Mouse (Mus musculus) inflammation-experienced regulatory T-cells, adult 6 months (primary cell): Measurements from ENCODE around the gene Angptl8. TPM values are rescaled to one million over a fixed set of nuclear protein-coding genes. Genes with fewer than 3 reads are reported as not detected.
"Not testable (repeated sequence)": the region's sequence is repeated elsewhere in the genome, so short reads cannot be mapped to it uniquely, and the experiment has no call there.

ENCODE experiments used
- ATAC-seq: one replicate; pipeline ENCODE4 v1.8.0; 2017
- polyA plus RNA-seq, 3 experiments: library from polyadenylated mRNA; unstranded; fragments of 100-300 nt; shearing (Covaris generic); gene quantifications; one replicate each; pipeline ENCODE4 v1.2.1; 2017

The Angptl8 gene
- polyA plus RNA-seq, 3 experiments from 2014 or later = not detected

- ATAC-seq = no peak
These were observed 14.7 kb downstream of the Angptl8 start for GRCm38 (mm10) chr9:21849691-21850677.

- ATAC-seq = no peak
These were observed 15.8 kb downstream of the Angptl8 start for GRCm38 (mm10) chr9:21851084-21851483.

GRCm38 (mm10) chr9:21852128-21853091 is 17.1 kb downstream of the Angptl8 start, which contains the start of gene Dock6:
Gene Dock6 (minus strand): TSS chr9:21852635.
- peak; percentile 83 for ATAC-seq

DNA sequence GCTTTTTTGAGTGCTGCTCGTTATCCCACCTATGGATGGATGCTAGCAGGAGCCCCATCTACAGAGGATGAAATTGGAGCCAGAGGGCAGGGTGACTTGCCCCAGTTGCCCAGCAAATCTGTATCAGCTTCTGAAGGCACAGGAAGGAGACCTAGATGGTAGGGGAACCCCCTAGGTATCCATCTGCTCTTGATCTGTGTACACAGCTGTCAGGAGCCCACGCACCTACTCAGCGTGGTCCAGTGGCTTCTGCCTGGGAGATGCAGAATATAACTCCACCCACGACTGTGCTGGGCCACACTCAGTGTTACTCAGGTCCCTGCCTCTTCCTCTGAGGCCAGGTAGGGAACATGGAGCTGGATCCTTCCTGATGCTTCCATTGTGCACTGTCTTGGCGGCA is 18.7 kb downstream of the Angptl8 start:
- peak; percentile 68 for ATAC-seq

GRCm38 (mm10) chr9:21854894-21855293 is 19.6 kb downstream of the Angptl8 start:
- no peak for ATAC-seq

GRCm38 (mm10) chr9:21857501-21857900 is 22.2 kb downstream of the Angptl8 start:
- no peak for ATAC-seq

DNA sequence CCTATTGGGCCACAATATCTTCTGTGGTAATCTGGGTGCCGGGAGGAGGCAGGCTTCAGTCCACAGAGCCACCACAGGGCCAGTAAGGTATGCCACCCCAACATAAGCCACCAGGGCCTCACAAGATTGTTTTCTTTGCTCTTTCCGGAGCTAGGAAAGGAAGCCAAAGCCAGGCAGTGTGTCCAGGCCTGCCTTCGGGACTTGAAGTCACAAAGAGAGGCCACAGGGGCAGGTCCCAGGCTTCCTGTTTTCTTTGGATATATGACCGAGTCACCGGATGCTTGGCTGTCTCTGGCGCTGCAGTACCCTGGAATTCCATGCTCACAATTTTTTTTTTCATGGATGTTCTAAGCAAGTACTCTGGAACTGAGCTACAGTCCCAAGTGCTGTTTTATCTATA is 22.8 kb downstream of the Angptl8 start:
- no peak for ATAC-seq

- ATAC-seq = no peak
These were observed 24.3 kb downstream of the Angptl8 start for GRCm38 (mm10) chr9:21859606-21860005.

DNA sequence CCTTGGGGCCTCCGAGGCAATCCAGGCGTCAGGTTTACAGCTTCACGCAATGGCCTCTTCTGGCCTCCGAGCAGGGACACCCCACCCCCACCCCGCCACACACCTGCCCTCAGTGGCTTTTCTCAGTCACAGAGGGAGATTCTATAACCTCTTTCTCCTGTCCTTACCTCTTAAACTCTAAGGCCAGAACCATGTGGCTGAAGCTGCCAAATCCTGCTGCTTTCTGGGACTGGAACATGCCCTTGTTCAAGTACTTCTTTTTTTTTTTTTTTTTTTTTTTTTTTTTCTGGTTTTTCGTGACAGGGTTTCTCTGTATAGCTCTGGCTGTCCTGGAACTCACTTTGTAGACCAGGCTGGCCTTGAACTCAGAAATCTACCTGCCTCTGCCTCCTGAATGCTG is 25.0 kb downstream of the Angptl8 start:
- ATAC-seq = not testable (repeated sequence)

DNA sequence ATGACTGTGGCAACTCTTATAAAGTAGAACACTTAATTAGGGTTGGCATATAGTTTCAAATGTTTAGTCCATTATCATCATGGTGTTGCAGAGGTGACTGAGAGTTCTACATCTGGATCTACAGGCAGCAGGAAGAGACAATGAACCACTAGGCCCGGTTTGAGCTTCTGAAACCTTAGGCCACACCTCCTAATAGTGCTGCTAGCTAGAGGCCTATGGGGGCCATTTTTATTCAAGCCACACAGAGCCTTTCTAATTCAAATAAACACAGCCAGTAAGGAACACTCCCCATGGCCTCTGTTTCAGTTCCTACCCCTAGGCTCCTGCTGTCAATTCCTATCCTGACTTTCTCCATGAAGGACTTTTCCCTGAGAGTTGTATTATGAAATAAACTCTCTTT is 26.9 kb downstream of the Angptl8 start:
- ATAC-seq = no peak

DNA sequence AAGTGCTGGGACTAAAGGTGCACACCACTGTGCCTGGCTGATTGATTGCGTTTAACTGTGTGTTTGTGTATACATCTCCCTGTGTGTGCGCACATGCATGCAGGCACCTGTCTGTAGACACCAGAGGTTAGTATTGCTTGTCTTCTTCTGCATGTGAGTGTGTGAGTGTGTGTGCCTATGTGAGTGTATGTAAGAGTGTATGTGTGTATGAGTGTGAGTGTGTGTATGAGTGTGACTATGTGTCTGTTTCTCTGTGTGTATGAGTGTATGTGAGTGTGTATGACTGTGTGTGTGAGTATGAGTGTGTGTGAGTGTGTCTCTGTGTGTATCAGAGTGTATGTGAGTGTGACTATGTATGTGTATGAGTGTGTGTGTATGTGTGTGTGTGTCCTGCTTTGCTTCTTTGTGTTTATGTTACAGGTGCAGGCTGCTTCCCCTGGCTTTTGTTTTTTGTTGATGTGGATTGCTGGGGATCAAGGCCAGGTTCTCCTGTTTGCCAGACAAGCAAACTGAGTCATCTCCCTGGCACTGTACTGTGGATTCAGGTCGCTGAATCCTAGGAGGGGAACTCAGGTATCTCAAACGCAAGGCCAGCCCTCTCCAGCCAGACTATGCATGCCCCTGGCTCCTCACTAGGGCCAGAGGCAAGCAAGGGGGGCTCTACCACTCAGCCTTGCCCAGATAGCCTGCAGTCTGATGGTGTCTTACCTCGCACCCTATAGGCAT is 30.5 kb downstream of the Angptl8 start:
- ATAC-seq = no peak

GRCm38 (mm10) chr9:21866641-21867040 is 31.3 kb downstream of the Angptl8 start:
- ATAC-seq = no peak

- ATAC-seq = no peak
These were observed 32.4 kb downstream of the Angptl8 start for GRCm38 (mm10) chr9:21867726-21868125.

- not testable (repeated sequence) for ATAC-seq
These were observed 34.0 kb downstream of the Angptl8 start for GRCm38 (mm10) chr9:21869290-21869689.

GRCm38 (mm10) chr9:21870879-21871524 is 35.7 kb downstream of the Angptl8 start:
- no peak for ATAC-seq

DNA sequence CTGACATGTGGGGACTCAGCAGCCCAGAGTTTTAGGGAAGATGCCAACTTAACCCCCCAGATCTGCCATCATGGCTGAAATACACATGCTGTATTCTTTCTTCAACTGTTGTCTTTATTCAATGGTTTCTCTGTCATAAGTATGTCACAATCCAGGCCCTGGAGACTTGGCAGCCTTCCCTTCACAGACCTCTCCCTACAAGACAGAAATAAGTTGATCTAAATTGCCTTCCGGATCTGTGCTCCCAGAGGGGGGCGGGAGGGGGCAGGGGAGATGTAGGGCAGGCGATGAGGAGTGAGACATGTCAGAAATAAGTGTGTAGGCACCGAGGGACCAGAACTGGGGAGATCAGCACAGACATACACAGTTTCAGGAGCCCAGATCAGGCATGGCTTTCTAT is 36.9 kb downstream of the Angptl8 start:
- ATAC-seq = no peak

DNA sequence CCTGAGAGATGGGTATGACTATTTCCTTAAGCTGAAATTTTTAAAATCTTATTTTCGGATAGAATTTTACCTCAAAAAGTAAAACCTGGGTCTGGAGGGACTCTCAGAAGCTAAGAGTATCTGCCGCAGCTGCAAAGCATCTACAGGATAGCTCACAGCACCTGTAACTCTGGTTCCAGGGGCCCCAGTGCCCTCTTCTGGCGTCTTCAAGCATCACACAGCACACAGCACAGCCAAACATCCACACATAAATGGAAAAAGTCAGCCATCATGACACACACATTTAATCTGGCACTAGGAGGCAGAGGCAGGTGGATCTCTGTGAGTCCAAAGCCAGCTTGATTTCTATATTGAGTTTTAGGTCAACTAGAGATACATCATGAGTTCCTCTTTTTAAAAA is 41.3 kb downstream of the Angptl8 start:
- ATAC-seq = no peak
